Mouse (Mus musculus): ENCODE results near the gene Znrf2.

Gene Znrf2

DNA sequence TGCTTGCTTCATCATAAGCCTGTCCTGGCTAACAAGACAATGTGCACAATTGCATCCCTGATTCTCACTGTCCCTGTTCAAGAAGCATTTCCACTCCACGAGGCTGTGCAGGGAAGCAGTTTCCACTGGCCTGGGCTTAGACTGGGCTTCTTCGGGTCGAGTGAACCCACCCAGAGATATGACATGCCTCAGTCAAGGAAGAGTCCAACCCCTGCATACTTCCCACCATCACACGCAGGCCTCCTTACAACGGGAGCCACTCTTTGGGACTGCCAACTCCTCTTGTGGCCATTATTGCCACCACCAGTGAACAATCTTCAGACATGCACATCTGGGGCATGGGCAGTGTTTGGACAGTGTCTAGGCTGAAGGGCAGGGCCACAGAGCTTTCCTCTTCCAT, 101.8 kb downstream of the Znrf2 start:
- no peak for DNase-seq

DNA sequence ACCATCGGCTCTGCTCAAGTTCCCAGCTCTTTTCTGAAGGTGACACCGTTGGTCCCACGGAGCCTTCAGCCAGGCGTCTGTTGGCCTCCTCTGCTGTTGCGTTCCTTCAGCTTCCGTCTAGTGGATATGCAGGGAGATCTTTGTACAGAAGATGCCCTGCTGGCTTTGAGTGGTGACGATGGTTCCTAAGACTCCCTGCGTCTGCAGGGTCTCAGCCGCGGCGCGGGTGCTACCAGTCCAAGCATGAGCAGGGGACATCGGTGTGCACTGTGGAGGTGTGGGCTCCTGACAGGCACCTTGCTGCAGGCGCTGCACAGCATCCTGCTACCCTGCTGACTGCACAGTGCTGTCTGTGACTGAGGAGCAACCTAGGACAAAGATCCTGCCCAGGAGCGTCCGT, 107.8 kb downstream of the Znrf2 start:
- no peak for DNase-seq

DNA sequence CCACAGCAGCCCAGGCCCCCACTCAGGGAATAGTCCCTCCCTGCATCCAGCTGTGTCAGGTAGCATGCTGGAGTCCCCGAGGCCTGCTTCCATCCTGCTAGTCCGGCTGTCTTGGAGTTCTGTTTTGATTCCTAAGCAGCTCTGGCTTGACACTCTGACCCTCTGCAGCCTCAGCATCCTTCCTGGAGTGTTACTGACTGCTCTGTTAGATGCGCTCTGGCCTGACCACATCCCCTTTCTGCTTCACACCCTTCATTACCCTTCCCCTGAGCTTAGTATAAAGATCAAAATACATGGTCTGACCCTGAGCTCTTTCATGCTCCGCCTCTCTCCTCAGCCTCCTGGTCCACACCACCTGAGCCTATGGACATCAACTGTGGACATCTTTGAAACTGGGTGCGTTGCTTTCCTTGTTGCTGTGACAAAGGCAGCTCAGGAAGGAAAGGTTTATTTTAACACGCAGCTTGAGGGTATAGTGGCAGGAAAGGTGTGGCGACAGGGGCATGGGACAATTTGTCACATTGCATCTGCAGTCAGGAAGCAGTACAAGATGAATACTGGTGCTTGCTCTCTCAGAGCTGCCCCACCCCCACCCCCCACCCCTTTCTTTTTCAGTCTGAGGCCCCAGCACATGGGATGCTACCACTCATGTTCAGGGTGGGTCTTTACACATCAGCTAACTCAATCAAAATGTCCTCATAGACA, 109.2 kb downstream of the Znrf2 start:
- DNase-seq = no peak

DNA sequence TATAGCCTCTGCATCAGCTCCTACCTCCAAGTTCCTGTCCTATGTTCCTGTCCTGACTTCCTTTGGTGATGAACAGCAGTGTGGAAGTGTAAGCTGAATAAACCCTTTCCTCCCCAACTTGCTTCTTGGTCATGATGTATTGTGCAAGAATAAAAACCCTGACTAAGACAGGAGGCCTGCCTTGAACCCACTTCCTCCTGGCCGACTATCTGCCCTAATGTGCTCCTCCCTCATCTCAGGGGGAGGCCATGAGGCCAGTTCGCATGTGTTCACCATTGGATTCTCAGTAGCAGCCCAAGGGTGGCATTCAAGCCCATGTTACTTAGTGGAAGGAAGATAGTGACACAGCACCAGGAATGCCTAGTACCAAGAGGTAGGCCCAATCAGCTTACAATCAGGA, 110.2 kb downstream of the Znrf2 start:
- no peak for DNase-seq

- no peak for DNase-seq
Observed at GRCm38 (mm10) chr6:54927946-54928345, 111.2 kb downstream of the Znrf2 start.

DNA sequence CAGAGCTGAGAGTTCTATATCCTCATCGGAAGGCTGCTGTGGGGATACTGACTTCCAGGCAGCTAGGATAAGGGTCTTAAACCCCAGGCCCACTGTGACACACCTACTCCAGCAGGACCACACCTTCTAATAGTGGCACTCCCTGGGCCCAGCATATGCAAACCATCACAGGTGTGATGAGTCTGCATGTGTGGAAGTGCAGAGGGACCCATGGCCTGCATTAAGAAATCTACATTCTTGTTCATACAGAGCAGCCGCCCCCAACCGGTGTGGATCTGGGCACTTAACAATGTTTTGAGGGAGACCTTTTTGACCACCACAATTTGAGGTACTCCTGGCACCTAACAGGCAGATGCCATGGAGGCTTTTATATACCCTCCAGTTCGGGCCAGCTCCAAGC, 114.9 kb downstream of the Znrf2 start:
- no peak for DNase-seq

DNA sequence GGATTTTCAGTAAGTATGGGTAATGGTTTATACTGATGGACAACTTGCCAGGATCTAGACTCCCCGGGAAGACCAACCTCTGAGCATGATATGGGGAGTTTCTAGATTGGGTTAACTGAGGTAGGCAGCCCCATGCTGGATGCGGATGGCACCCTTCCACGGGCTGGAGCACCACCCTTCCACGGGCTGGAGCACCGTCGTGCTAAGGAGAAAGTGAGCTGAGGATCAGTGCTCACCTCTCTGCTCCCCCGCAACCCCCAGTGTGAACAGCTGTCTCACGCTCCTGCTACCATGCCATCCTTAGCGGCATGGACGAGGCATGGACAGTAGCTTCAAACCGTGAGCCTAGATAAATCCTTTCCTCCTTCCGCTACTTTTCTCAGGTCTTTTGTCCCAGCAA, 115.8 kb downstream of the Znrf2 start:
- DNase-seq = no peak

- DNase-seq = no peak
Observed at GRCm38 (mm10) chr6:54933216-54933615, 116.5 kb downstream of the Znrf2 start.

DNA sequence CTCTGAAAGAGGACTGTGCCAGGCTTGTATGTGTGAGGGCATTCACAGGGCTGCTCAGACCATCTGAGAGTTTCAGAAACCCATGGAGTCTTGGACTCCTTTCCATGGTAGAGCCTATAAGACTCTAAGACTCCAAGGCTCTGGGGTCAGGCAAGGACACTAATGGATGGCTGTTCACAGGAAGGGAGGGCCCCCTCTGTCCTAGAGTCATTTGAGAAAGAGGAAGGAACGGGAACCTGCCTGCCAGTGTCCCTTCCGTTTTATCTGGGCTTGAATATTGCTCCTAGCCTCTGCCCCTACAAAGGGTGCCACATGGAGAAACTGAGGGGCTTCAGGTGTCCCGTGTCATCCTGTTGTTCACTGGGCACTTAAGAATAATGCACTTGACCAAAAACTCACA, 117.2 kb downstream of the Znrf2 start:
- no peak for DNase-seq

DNA sequence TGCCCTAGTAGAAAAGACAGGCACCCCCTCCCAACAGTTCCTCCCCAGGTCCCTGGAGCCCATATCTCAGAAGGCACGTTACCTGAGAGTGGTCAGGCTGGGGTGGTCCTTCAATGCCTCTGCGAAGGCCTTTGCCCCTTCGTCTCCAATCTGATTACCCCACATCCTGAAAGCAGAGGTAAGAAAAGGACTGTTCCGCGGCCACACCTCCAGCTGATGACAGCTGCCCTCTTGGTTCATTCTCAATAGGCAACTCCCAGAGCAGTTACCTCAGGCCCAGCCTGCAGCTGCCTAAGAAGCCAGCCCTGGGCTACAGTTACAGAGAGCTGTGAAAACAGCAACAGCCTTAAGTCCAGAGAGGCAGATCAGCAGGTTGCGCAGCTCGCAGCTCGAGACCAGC, 117.6 kb downstream of the Znrf2 start:
- no peak for DNase-seq

- DNase-seq = no peak
Observed at GRCm38 (mm10) chr6:54934930-54935329, 118.2 kb downstream of the Znrf2 start.

DNA sequence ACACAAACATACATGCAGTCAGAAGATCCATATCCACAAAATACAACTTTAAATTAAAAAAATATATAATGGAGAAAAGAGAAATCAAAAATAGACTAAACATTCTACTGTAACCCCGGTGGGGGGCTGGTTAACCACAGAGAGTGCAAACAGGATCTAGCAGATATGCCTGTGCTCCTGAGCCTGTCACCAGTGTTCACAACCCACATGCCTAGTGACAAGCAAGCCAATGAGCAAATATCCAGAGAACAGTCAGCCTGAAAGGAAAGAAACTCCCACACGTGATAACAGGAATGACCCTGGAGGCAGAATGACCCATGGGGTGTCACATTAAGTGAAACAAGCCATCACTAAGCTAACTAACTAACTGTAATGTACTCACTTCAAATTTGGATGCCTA, 119.8 kb downstream of the Znrf2 start:
- no peak for DNase-seq

DNA sequence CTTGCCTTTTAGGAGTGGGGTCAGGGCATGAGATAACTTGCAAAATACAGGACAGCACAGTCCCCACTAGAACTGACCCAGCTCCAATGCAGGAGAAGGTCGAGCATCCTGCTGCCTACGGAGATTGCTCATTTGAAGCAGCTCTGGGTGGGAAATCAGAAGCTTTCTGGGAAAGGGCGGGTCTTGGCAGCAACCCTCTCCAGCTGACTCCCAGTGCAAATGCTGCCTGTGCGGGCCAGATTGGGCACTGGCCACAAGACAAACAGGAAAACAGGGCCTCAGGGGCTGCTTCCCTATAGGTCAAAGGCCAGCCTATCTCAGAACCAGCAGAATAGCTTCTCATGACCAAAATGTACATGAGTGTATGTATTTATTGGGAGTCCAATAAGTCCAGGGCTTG, 122.9 kb downstream of the Znrf2 start:
- no peak for DNase-seq

GRCm38 (mm10) chr6:54940126-54940525, 123.4 kb downstream of the Znrf2 start:
- no peak for DNase-seq

DNA sequence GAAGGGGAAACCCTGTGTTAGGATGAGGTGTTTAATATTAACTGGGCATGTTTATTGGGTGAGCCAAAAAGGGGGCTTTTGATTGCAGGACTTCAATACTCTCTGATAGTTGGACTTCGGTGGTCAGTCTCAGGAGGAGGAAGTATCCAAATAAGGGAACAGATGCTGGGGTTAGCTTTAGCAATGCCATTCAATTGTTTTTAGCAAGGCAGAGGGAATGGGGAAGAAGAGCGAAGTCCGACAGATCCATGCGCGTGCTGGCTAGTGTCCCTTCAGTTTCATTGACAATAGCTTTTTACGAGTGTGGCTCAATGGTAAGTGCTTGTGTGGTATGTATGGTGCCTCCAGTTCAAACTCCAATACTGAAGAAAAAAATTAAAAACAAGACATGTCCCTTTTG, 124.4 kb downstream of the Znrf2 start:
- DNase-seq = no peak
